15 mouse cellular contexts compared by ENCODE assay signal in genomic region chr6:23337411-23338063, GRCm38 (mm10).
"Had no signal": no experiment of that assay in that cellular context is flagged by ENCODE, and none has a peak within 500 bp of the region (broad histone marks: within the 10 kb centered on the region; RNA-seq: fewer than 3 reads in every experiment).

No protein-coding gene starts in this region.

- ATAC-seq: liver, embryonic 12.5 days had no signal

- H3K36me3 ChIP-seq: kidney, embryonic 15.5 days; limb, embryonic 15.5 days; liver, embryonic 12.5 days; midbrain, embryonic 12.5 days; neural tube, embryonic 15.5 days had no signal

- H3K27me3 ChIP-seq: kidney, embryonic 15.5 days; limb, embryonic 15.5 days; liver, embryonic 12.5 days; midbrain, embryonic 12.5 days; neural tube, embryonic 15.5 days had no signal

- H3K9me3 ChIP-seq: kidney, embryonic 15.5 days; limb, embryonic 15.5 days; liver, embryonic 12.5 days; midbrain, embryonic 12.5 days; neural tube, embryonic 15.5 days had no signal

- H3K27ac ChIP-seq: kidney, embryonic 15.5 days; left cerebral cortex, adult 2 months; limb, embryonic 15.5 days; liver, embryonic 12.5 days; midbrain, embryonic 12.5 days; neural tube, embryonic 15.5 days had no signal

- H3K4me2 ChIP-seq: kidney, embryonic 15.5 days; limb, embryonic 15.5 days; liver, embryonic 12.5 days; lung, embryonic 14.5 days; midbrain, embryonic 12.5 days; neural tube, embryonic 15.5 days had no signal

- H3K9ac ChIP-seq: kidney, embryonic 15.5 days; limb, embryonic 15.5 days; liver, embryonic 12.5 days; lung, embryonic 14.5 days; midbrain, embryonic 12.5 days; neural tube, embryonic 15.5 days had no signal

- H3K4me1 ChIP-seq: kidney, embryonic 15.5 days; limb, embryonic 15.5 days; liver, embryonic 12.5 days; midbrain, embryonic 12.5 days had no signal

- H3K4me3 ChIP-seq: kidney, embryonic 15.5 days; left cerebral cortex, adult 2 months; limb, embryonic 15.5 days; liver, embryonic 12.5 days; midbrain, embryonic 12.5 days; myocyte; neural tube, embryonic 15.5 days had no signal

- DNase-seq: kidney, adult 2 months; kidney, postnatal 14 days; lung, embryonic 14.5 days; lung, postnatal 10 days; lung, postnatal 4 days; right cerebral cortex, adult 18-20 months; right cerebral cortex, postnatal 25 days; thymus, postnatal 36 days had no signal
